ENCODE assay signal across 8 mouse cellular contexts in genomic region chr14:21853456-21854109, GRCm38 (mm10). TPM values are rescaled to one million over a fixed set of nuclear protein-coding genes. Genes with fewer than 3 reads are reported as not detected.
A peak's percentile ranks its signal among the peaks of the same experiment; 100 is the strongest.
DNase-seq lines count a peak whose midpoint lies in the region; ATAC-seq and TF ChIP-seq lines count a peak whose summit lies in the region.

No protein-coding gene starts in this region.

- H3K9ac ChIP-seq in embryonic facial prominence, embryonic 15.5 days: peak overlapping the region; percentile 6; the same call in 1 of the 2 replicates
- H3K9ac ChIP-seq in heart, embryonic 15.5 days: peak overlapping the region; percentile 19; the same call in 1 of the 2 replicates
- H3K9ac ChIP-seq in neural tube, embryonic 14.5 days (replicated peaks; ENCODE audit: low read depth, low read length): no peak overlapping the region

- 0 out of 2 replicates have a peak overlapping the region, but pooled peaks have one; percentile 16 for H3K27ac ChIP-seq in bone marrow macrophage, adult 2 months (ENCODE audit: insufficient read depth, low read depth, low read length)
- H3K27ac ChIP-seq in embryonic facial prominence, embryonic 15.5 days (replicated peaks): no peak overlapping the region; the same call in 1 of the 2 replicates
- peak overlapping the region; percentile 51 for H3K27ac ChIP-seq in heart, embryonic 15.5 days
- no peak overlapping the region for H3K27ac ChIP-seq in neural tube, embryonic 14.5 days (ENCODE audit: low read depth, low read length)
- 0 out of 2 replicates have a peak overlapping the region, but pooled peaks have one; percentile 3 for H3K27ac ChIP-seq in testis, adult 2 months (ENCODE audit: control insufficient read depth, insufficient read depth, low read depth, low read length)

- peak overlapping the region; percentile 65 for H3K4me2 ChIP-seq in embryonic facial prominence, embryonic 15.5 days (replicated peaks)
- H3K4me2 ChIP-seq in heart, embryonic 15.5 days: peak overlapping the region; percentile 69
- peak overlapping the region; percentile 36 for H3K4me2 ChIP-seq in neural tube, embryonic 14.5 days (ENCODE audit: low read depth, low read length)

- peak; percentile 73 for TF ChIP-seq CTCF in bone marrow macrophage, adult 2 months (IDR thresholded peaks at IDR 0.05; ENCODE audit: low read depth, low read length)
- TF ChIP-seq CTCF in testis, adult 2 months (IDR thresholded peaks at IDR 0.05; ENCODE audit: control insufficient read depth, insufficient read depth, insufficient replicate concordance, low read depth, low read length): peak; percentile 62

- peak; percentile 31; the same call in 1 of the 2 replicates for ATAC-seq in embryonic facial prominence, embryonic 15.5 days (ENCODE audit: insufficient number of reproducible peaks, low FRiP score, low TSS enrichment, low read depth)
- peak; percentile 23 for ATAC-seq in heart, embryonic 15.5 days (replicated peaks; ENCODE audit: insufficient number of reproducible peaks, insufficient read depth, low FRiP score, low read depth)
- ATAC-seq in neural tube, embryonic 14.5 days (ENCODE audit: low read depth): peak; percentile 21; the same call in 1 of the 2 replicates

- H3K4me3 ChIP-seq in bone marrow macrophage, adult 2 months (ENCODE audit: insufficient read depth, low read length): no peak overlapping the region
- H3K4me3 ChIP-seq in embryonic facial prominence, embryonic 15.5 days (replicated peaks): peak overlapping the region; percentile 35
- peak overlapping the region; percentile 34 for H3K4me3 ChIP-seq in heart, embryonic 15.5 days
- H3K4me3 ChIP-seq in neural tube, embryonic 14.5 days (ENCODE audit: low read depth, low read length): no peak overlapping the region
- H3K4me3 ChIP-seq in testis, adult 2 months (ENCODE audit: control insufficient read depth, low read depth, low read length): peak overlapping the region; percentile 6

- H3K36me3 ChIP-seq in embryonic facial prominence, embryonic 15.5 days: no peaks in the 10 kb centered on the region
- no peaks in the 10 kb centered on the region for H3K36me3 ChIP-seq in heart, embryonic 15.5 days
- no peaks in the 10 kb centered on the region for H3K36me3 ChIP-seq in neural tube, embryonic 14.5 days (ENCODE audit: control insufficient read depth, insufficient read depth, low read length)
- no peaks in the 10 kb centered on the region for H3K36me3 ChIP-seq in testis, adult 2 months (ENCODE audit: control insufficient read depth, insufficient read depth, low read length)

- TF ChIP-seq POLR2A in bone marrow macrophage, adult 2 months (IDR thresholded peaks at IDR 0.05; ENCODE audit: borderline replicate concordance, low read depth, low read length): no peak
- TF ChIP-seq POLR2A in testis, adult 2 months (IDR thresholded peaks at IDR 0.05; ENCODE audit: control insufficient read depth, low read depth, low read length): no peak

- no peaks in the 10 kb centered on the region for H3K27me3 ChIP-seq in embryonic facial prominence, embryonic 15.5 days
- H3K27me3 ChIP-seq in heart, embryonic 15.5 days: no peaks in the 10 kb centered on the region
- H3K27me3 ChIP-seq in neural tube, embryonic 14.5 days (ENCODE audit: control insufficient read depth, insufficient read depth, low read length): no peaks in the 10 kb centered on the region
- H3K27me3 ChIP-seq in testis, adult 2 months (ENCODE audit: control insufficient read depth, insufficient read depth, low read length): no peaks in the 10 kb centered on the region

- WGBS in embryonic facial prominence, embryonic 15.5 days: 4% methylated on average over 17 of the region's 17 CpGs
- 5% methylated on average over 17 of the region's 17 CpGs for WGBS in heart, embryonic 15.5 days
- 6% methylated on average over 17 of the region's 17 CpGs for WGBS in neural tube, embryonic 14.5 days

- peaks cover 32% of the 10 kb centered on the region for H3K4me1 ChIP-seq in bone marrow macrophage, adult 2 months (ENCODE audit: control insufficient read depth, insufficient read depth, low read length)
- H3K4me1 ChIP-seq in embryonic facial prominence, embryonic 15.5 days: peaks cover 34% of the 10 kb centered on the region
- peaks cover 13% of the 10 kb centered on the region for H3K4me1 ChIP-seq in heart, embryonic 15.5 days (replicated peaks)
- peaks cover 10% of the 10 kb centered on the region for H3K4me1 ChIP-seq in neural tube, embryonic 14.5 days (ENCODE audit: control insufficient read depth, insufficient read depth, low read length)
- peaks cover 21% of the 10 kb centered on the region for H3K4me1 ChIP-seq in testis, adult 2 months (ENCODE audit: control insufficient read depth, insufficient read depth, low read length)

- H3K9me3 ChIP-seq in embryonic facial prominence, embryonic 15.5 days (replicated peaks): no peaks in the 10 kb centered on the region
- no peaks in the 10 kb centered on the region for H3K9me3 ChIP-seq in heart, embryonic 15.5 days (replicated peaks)
- no peaks in the 10 kb centered on the region for H3K9me3 ChIP-seq in neural tube, embryonic 14.5 days (ENCODE audit: control insufficient read depth, low read length)

- DNase-seq in CD8-positive naive resting alpha-beta T cell, adult 2 months (ENCODE audit: low read depth in 2 of 2, low spot score in 2 of 2): peak; percentile 65 to 71
- peak; percentile 84 for DNase-seq in kidney, postnatal 10 days
- DNase-seq in lung, adult 18-20 months: peak; percentile 76

RNA-seq across cellular contexts. Expression of gene Comtd1, which starts 4.8 kb away (rescaled TPM):
- polyA plus RNA-seq in bone marrow macrophage, adult 2 months (2012; ENCODE audit: insufficient read depth, insufficient read length, missing spikeins): 15.5 and 23.1 TPM in 2 replicates
- polyA plus RNA-seq in embryonic facial prominence, embryonic 15.5 days (2015; fragmentation: Nextera tagmentation; extraction: Ambion mirVana): 20.4 and 20.7 TPM in 2 replicates
- polyA plus RNA-seq in heart, embryonic 15.5 days (2015; fragmentation: Nextera tagmentation; extraction: Ambion mirVana): 35.1 and 38.1 TPM in 2 replicates
- polyA plus RNA-seq in neural tube, embryonic 14.5 days (2014; fragmentation: Nextera tagmentation; extraction: Ambion mirVana): 38.6 and 55.0 TPM in 2 replicates
- polyA plus RNA-seq in testis, adult 2 months (2012; rRNA removed): 5.9 and 6.4 TPM in 2 replicates

RNA-seq across cellular contexts. Expression of gene Vdac2, which starts 28.5 kb away (rescaled TPM):
- polyA plus RNA-seq in bone marrow macrophage, adult 2 months (2012; ENCODE audit: insufficient read depth, insufficient read length, missing spikeins): 211 and 222 TPM in 2 replicates
- 221 and 226 TPM in 2 replicates for polyA plus RNA-seq in embryonic facial prominence, embryonic 15.5 days (2015; fragmentation: Nextera tagmentation; extraction: Ambion mirVana)
- 435 and 491 TPM in 2 replicates for polyA plus RNA-seq in heart, embryonic 15.5 days (2015; fragmentation: Nextera tagmentation; extraction: Ambion mirVana)
- polyA plus RNA-seq in neural tube, embryonic 14.5 days (2014; fragmentation: Nextera tagmentation; extraction: Ambion mirVana): 319 and 325 TPM in 2 replicates
- polyA plus RNA-seq in testis, adult 2 months (2012; rRNA removed): 402 and 429 TPM in 2 replicates

Comparison
In these comparisons a context has a peak if more than half of its experiments do, and no peak if none do; other contexts are left out.
1. H3K27ac ChIP-seq: peak in bone marrow macrophage, adult 2 months (single experiment), heart, embryonic 15.5 days (single experiment) and testis, adult 2 months (single experiment); none in embryonic facial prominence, embryonic 15.5 days (single experiment) and neural tube, embryonic 14.5 days (single experiment).
2. H3K4me3 ChIP-seq: peak in embryonic facial prominence, embryonic 15.5 days (single experiment), heart, embryonic 15.5 days (single experiment) and testis, adult 2 months (single experiment); none in bone marrow macrophage, adult 2 months (single experiment) and neural tube, embryonic 14.5 days (single experiment).
3. Peak in every context shown above with its lines, with median percentiles within 50 percentile points of each other: DNase-seq, ATAC-seq and H3K4me2 ChIP-seq.